Mouse (Mus musculus): Measurements from ENCODE around the gene Trim47. TPM values are rescaled to one million over a fixed set of nuclear protein-coding genes. Genes with fewer than 3 reads are reported as not detected.

Gene Trim47
- polyA plus RNA-seq, 1 experiment from 2014 or later, result 10.8 TPM

- DNase-seq (ENCODE audit: low spot score), result no peak
Measured at GRCm38 (mm10) chr11:116064187-116064867, 62.7 kb downstream of the Trim47 start.

DNA sequence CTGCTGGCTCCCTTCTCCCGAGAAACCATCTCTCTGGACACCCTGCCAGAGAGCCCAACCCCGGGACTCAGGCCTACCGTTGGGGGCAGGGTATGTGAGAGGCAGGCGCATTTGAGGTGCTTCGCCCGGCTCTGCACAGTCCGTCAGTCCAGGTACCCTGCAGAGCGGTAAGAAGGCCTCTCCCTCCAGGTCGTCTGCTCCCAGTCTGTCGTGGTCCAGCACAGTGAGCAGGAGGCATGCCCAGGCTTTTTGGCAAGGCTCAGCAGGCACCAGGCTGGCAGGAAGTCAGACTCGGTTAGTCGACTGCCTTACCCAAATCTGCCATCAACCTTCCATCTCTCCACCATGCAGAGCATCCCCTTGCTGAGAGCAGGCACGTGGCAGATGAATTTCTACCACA is 63.4 kb downstream of the Trim47 start:
- no peak for DNase-seq (ENCODE audit: low spot score)

- no peak for DNase-seq (ENCODE audit: low spot score)
Measured at GRCm38 (mm10) chr11:116062521-116062920, 64.5 kb downstream of the Trim47 start.

DNA sequence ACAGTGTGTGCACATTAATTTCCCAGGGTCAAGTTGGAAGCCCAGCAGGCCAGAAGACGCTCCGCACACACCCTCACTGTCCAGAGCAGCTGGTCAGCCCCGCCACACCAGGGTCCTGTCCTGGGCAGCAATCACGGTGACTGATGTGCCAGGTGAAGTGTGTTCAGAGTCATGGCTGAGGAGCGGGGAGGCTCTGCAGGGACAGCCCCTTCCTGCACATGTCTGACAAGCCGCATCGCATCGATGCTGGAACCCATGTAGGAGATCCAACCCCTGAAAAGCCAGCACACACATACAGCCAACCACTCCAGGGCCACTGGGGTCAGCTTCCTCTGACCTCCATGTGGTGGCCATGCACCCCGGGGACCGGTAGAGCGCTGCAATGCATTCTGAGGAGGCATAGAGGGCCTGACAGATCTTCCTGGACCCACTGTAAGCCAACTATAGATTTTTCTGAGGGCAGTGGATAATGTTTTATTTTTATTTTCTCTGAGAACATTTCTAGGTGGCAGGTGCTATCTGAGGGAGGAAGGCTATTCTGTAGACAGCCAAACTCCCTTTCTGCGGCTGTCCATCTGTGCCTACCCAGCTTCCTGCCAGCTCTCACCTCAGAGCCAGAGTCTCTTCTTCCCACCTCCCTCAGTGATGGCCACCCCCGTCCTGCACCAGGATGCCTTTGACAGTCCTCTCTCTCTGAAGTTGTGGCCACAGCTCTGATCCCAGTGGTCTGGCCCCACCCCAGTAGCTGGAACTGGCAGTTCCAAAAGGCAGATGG is 65.2 kb downstream of the Trim47 start:
- no peak for DNase-seq (ENCODE audit: low spot score)

DNA sequence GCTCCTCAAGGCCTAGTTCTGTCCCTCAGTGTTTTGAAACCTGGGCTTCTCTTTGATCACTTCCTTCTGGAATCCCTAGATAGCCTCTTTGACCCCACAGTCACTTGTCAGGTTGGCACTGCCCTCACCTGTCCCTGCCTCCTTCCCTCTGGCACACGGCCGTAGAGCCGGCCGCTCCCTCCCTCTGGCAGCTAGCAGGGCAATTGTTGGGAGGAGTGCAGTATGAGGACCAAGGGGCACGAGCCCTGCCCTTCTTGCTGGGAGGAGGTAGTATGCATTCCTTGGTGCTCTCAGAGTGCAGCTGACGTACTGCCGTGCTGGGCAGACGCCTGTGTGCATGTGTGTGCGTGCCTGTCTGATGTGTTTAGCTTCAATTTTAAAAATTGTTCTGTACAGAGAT is 66.4 kb downstream of the Trim47 start:
- DNase-seq (ENCODE audit: low spot score), result no peak

DNA sequence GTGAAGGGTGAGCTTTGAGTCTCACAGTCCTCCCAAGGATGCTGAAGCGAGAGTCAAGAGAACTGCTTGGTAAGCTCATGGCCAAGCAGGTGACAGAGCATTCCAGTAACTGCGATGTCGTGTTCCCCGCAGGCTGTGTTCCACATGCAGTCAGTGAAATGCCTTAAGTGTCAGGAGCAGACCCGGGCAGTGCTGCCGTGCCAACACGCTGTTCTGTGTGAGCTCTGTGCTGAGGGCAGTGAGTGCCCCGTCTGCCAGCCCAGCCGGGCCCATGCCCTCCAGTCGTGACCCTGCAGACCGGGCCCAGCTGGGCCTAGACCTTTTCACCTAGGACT is 67.4 kb downstream of the Trim47 start:
- no peak for DNase-seq (ENCODE audit: low spot score)

DNA sequence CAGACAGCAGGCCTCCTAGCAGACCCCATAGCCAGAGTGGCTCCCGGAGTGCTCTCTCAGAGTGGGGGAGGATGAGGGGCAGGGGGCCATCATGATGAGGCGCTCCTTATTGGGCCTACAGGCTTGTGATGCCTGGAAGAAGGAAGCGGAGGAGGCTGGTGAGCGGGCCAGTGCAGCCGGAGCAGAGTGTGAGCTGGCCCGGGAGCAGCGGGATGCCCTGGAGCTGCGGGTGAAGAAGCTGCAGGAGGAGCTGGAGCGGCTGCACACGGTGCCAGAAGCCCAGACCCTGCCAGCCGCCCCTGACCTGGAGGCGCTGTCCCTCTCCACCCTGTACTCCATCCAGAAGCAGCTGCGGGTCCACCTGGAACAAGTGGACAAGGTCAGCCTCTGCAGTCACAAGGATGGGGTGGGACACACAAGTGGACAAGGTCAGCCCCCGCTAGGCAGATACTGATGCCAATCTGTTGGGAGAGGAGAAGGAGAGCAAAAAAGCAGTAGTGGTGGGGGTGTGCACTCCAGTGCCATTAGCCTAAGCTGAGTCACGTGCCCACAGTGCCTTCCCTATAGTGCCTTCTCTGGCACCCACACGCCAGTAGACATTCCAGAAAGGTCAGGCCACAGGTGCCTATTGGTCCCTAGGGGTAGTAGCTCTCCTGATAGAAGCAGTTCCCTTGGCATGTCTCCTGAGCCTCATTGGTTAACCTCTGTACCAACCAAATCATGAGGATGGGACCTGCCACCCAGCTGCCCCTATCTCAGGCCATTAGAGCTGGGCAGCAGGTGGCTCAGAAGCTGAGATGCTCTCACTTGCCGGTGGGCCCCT is 67.9 kb downstream of the Trim47 start:
- no peak for DNase-seq (ENCODE audit: low spot score)

DNA sequence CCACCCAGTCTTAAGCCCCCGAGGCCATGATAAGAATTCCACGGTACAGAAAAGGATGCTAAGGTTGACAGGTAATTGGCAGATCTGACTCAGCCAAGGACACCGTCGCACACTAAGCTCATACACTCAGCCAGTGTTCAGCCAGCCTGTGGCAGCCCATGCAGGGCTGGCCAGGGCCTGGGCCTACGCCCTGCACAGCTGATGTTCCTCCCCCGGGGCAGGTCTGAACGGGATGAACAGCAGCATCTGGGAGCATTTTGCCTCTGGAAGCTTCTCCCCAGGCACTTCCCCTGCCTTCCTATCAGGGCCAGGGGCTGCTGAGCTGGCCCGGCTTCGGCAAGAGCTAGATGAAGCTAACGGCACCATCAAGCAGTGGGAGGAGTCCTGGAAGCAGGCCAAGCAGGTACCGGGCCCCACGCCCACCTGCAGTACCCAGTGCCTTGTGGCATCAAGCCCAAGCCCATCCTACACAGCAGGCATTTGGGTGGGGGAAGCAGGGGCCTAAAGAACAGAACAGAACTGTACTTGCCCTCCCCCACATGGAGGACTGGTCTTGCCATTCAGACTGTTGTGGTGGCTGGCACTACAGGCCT is 68.9 kb downstream of the Trim47 start:
- no peak for DNase-seq (ENCODE audit: low spot score)

GRCm38 (mm10) chr11:116057237-116057881 is 69.7 kb downstream of the Trim47 start:
- DNase-seq (ENCODE audit: low spot score), result no peak

DNA sequence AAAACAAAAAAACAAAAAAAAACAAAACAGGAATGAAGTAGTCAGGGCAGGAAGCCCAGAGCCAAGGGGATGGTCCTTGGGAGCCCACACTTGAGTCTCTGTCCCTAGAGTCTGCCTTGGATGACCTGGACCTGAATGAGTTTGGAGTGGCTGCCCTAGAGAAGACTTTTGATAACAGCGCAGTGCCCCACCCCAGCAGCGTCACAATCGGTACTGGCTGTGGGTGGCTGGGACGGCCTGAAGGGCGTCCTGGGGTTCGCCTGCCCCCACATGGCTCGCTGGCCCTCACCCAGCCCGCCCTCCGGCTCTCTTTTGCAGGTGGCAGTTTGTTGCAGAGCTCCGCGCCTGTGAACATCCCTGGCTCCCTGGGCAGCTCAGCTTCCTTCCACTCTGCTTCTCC is 71.1 kb downstream of the Trim47 start:
- DNase-seq (ENCODE audit: low spot score), result no peak

Other genes with a start within 250 kb of the Trim47 start
- gene Smim5, start 227.2 kb downstream of the Trim47 start, polyA plus RNA-seq (2015; fragmentation: Nextera tagmentation; extraction: Ambion mirVana), result 35.4 and 39.8 TPM in 2 replicates
- 3.8 and 4.8 TPM in 2 replicates for gene Smim6, start 215.2 kb downstream of the Trim47 start, polyA plus RNA-seq (2015; fragmentation: Nextera tagmentation; extraction: Ambion mirVana)
- 47.2 and 48.8 TPM in 2 replicates for gene Sap30bp, start 193.9 kb downstream of the Trim47 start, polyA plus RNA-seq (2015; fragmentation: Nextera tagmentation; extraction: Ambion mirVana)
- gene Recql5, start 193.7 kb downstream of the Trim47 start, polyA plus RNA-seq (2015; fragmentation: Nextera tagmentation; extraction: Ambion mirVana), result 16.8 and 18.9 TPM in 2 replicates
- gene Itgb4, start 152.5 kb downstream of the Trim47 start, polyA plus RNA-seq (2015; fragmentation: Nextera tagmentation; extraction: Ambion mirVana), result 7.8 TPM in 2 replicates
- gene Galk1, start 114.5 kb downstream of the Trim47 start, polyA plus RNA-seq (2015; fragmentation: Nextera tagmentation; extraction: Ambion mirVana), result 182 and 188 TPM in 2 replicates
- 2,823 and 2,911 TPM in 2 replicates for gene H3f3b, start 99.2 kb downstream of the Trim47 start, polyA plus RNA-seq (2015; fragmentation: Nextera tagmentation; extraction: Ambion mirVana)
- gene Unk, start 96.9 kb downstream of the Trim47 start, polyA plus RNA-seq (2015; fragmentation: Nextera tagmentation; extraction: Ambion mirVana), result 20.5 and 22.9 TPM in 2 replicates
- 32.4 and 34.7 TPM in 2 replicates for gene Unc13d, start 49.2 kb downstream of the Trim47 start, polyA plus RNA-seq (2015; fragmentation: Nextera tagmentation; extraction: Ambion mirVana)
- 75.1 and 97.4 TPM in 2 replicates for gene Wbp2, start 40.2 kb downstream of the Trim47 start, polyA plus RNA-seq (2015; fragmentation: Nextera tagmentation; extraction: Ambion mirVana)
- 2.6 and 3.1 TPM in 2 replicates for gene Trim65, start 3.9 kb upstream of the Trim47 start, polyA plus RNA-seq (2015; fragmentation: Nextera tagmentation; extraction: Ambion mirVana)
- 65.0 and 68.8 TPM in 2 replicates for gene Mrpl38, start 11.7 kb upstream of the Trim47 start, polyA plus RNA-seq (2015; fragmentation: Nextera tagmentation; extraction: Ambion mirVana)
- 12.0 and 13.1 TPM in 2 replicates for gene Fbf1, start 41.0 kb upstream of the Trim47 start, polyA plus RNA-seq (2015; fragmentation: Nextera tagmentation; extraction: Ambion mirVana)
- 127 and 134 TPM in 2 replicates for gene Ten1, start 71.6 kb upstream of the Trim47 start, polyA plus RNA-seq (2015; fragmentation: Nextera tagmentation; extraction: Ambion mirVana)
- 20.0 and 20.7 TPM in 2 replicates for gene Acox1, start 71.8 kb upstream of the Trim47 start, polyA plus RNA-seq (2015; fragmentation: Nextera tagmentation; extraction: Ambion mirVana)
- 1.5 and 2.0 TPM in 2 replicates for gene Evpl, start 110.9 kb upstream of the Trim47 start, polyA plus RNA-seq (2015; fragmentation: Nextera tagmentation; extraction: Ambion mirVana)
- 86.4 and 89.0 TPM in 2 replicates for gene Srp68, start 147.0 kb upstream of the Trim47 start, polyA plus RNA-seq (2015; fragmentation: Nextera tagmentation; extraction: Ambion mirVana)
- gene Galr2, start 153.7 kb upstream of the Trim47 start, polyA plus RNA-seq (2015; fragmentation: Nextera tagmentation; extraction: Ambion mirVana), result 0.49 and 0.59 TPM in 2 replicates
- gene Exoc7, start 180.0 kb upstream of the Trim47 start, polyA plus RNA-seq (2015; fragmentation: Nextera tagmentation; extraction: Ambion mirVana), result 73.0 and 74.5 TPM in 2 replicates
- 1.3 and 1.5 TPM in 2 replicates for gene Foxj1, start 208.2 kb upstream of the Trim47 start, polyA plus RNA-seq (2015; fragmentation: Nextera tagmentation; extraction: Ambion mirVana)